Mouse (Mus musculus): Measurements from ENCODE around the gene Pcp4.

The Pcp4 gene

GRCm38 (mm10) chr16:96487007-96487684, 19.7 kb downstream of the Pcp4 start:
- no peak for DNase-seq (ENCODE audit: low spot score in 2 of 2)

- DNase-seq (ENCODE audit: low spot score in 2 of 2), result no peak
These were observed 20.6 kb downstream of the Pcp4 start for GRCm38 (mm10) chr16:96488038-96488437.

GRCm38 (mm10) chr16:96491530-96491929, 24.1 kb downstream of the Pcp4 start:
- no peak for DNase-seq (ENCODE audit: low spot score in 2 of 2)

- DNase-seq (ENCODE audit: low spot score in 2 of 2), result no peak
These were observed 26.7 kb downstream of the Pcp4 start for GRCm38 (mm10) chr16:96494079-96494478.

- DNase-seq (ENCODE audit: low spot score in 2 of 2), result no peak
These were observed 31.5 kb downstream of the Pcp4 start for GRCm38 (mm10) chr16:96498951-96499350.

- DNase-seq (ENCODE audit: low spot score in 2 of 2), result no peak
These were observed 33.8 kb downstream of the Pcp4 start for GRCm38 (mm10) chr16:96501241-96501640.

GRCm38 (mm10) chr16:96502586-96502985, 35.2 kb downstream of the Pcp4 start:
- no peak for DNase-seq (ENCODE audit: low spot score in 2 of 2)

- DNase-seq (ENCODE audit: low spot score in 2 of 2), result no peak
These were observed 47.1 kb downstream of the Pcp4 start for GRCm38 (mm10) chr16:96514466-96514865.

GRCm38 (mm10) chr16:96527476-96527875, 60.1 kb downstream of the Pcp4 start:
- DNase-seq (ENCODE audit: low spot score in 2 of 2), result no peak

GRCm38 (mm10) chr16:96528471-96528870, 61.1 kb downstream of the Pcp4 start:
- DNase-seq (ENCODE audit: low spot score in 2 of 2), result no peak

- DNase-seq (ENCODE audit: low spot score in 2 of 2), result no peak
These were observed 62.6 kb downstream of the Pcp4 start for GRCm38 (mm10) chr16:96529896-96530568.

GRCm38 (mm10) chr16:96530569-96530898, 63.1 kb downstream of the Pcp4 start:
- DNase-seq (ENCODE audit: low spot score in 2 of 2), result no peak

- DNase-seq (ENCODE audit: low spot score in 2 of 2), result no peak
These were observed 63.6 kb downstream of the Pcp4 start for GRCm38 (mm10) chr16:96531029-96531428.

- DNase-seq (ENCODE audit: low spot score in 2 of 2), result no peak
These were observed 66.3 kb downstream of the Pcp4 start for GRCm38 (mm10) chr16:96533710-96534109.

GRCm38 (mm10) chr16:96535271-96535670, 67.9 kb downstream of the Pcp4 start:
- no peak for DNase-seq (ENCODE audit: low spot score in 2 of 2)

GRCm38 (mm10) chr16:96536426-96536825, 69.0 kb downstream of the Pcp4 start:
- no peak for DNase-seq (ENCODE audit: low spot score in 2 of 2)

GRCm38 (mm10) chr16:96539091-96539490, 71.7 kb downstream of the Pcp4 start:
- no peak for DNase-seq (ENCODE audit: low spot score in 2 of 2)

- DNase-seq (ENCODE audit: low spot score in 2 of 2), result no peak
These were observed 73.7 kb downstream of the Pcp4 start for GRCm38 (mm10) chr16:96541056-96541455.

GRCm38 (mm10) chr16:96552680-96553079, 85.3 kb downstream of the Pcp4 start:
- DNase-seq (ENCODE audit: low spot score in 2 of 2), result no peak

- DNase-seq (ENCODE audit: low spot score in 2 of 2), result no peak
These were observed 88.0 kb downstream of the Pcp4 start for GRCm38 (mm10) chr16:96555412-96555811.

- no peak for DNase-seq (ENCODE audit: low spot score in 2 of 2)
These were observed 89.2 kb downstream of the Pcp4 start for GRCm38 (mm10) chr16:96556621-96557020.

GRCm38 (mm10) chr16:96558341-96558740, 90.9 kb downstream of the Pcp4 start:
- no peak for DNase-seq (ENCODE audit: low spot score in 2 of 2)

GRCm38 (mm10) chr16:96559796-96560195, 92.4 kb downstream of the Pcp4 start:
- DNase-seq (ENCODE audit: low spot score in 2 of 2), result no peak

Measured in urinary bladder, adult 18-20 months (tissue).